Comparison of ENCODE assay signal across 9 mouse cellular contexts in the genomic region with DNA sequence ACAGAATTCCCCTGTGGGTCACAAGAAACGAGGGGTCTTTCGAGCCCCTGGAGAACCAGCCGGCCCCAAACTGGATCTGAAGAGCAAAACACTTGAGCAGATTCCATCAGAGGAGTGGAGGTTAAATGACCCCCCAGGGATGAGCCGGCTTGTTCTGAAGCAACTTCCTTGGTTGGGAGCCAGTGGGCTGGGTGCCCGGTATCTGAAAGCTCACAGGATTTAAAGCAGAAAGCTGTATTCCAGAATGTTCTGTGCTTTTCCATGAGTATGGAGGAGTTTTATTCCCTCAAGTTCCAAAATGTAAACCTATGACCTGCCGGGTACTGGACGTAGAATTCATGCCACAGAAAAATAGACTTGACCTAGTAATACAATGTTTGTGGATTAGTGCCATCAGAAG.
DNase-seq lines count a peak whose midpoint lies in the region; ATAC-seq and TF ChIP-seq lines count a peak whose summit lies in the region.
"Had no signal": no experiment of that assay in that cellular context is flagged by ENCODE, and none has a peak within 500 bp of the region (broad histone marks: within the 10 kb centered on the region; RNA-seq: fewer than 3 reads in every experiment).

No protein-coding gene starts in this region.

- H3K27me3 ChIP-seq in stomach, postnatal 0 days (ENCODE audit: control insufficient read depth, insufficient read depth, low read length), result no peaks in the 10 kb centered on the region
- H3K27me3 ChIP-seq: limb, embryonic 15.5 days had no signal

- no peak for TF ChIP-seq CTCF in stomach, postnatal 0 days (IDR thresholded peaks at IDR 0.05; ENCODE audit: low read depth)

- H3K27ac ChIP-seq in stomach, postnatal 0 days (replicated peaks), result peak overlapping the region; percentile 67

- H3K4me2 ChIP-seq in stomach, postnatal 0 days (replicated peaks; ENCODE audit: low read depth), result no peak overlapping the region
- H3K4me2 ChIP-seq: limb, embryonic 15.5 days had no signal

- H3K4me1 ChIP-seq in stomach, postnatal 0 days (replicated peaks; ENCODE audit: control insufficient read depth, insufficient read depth), result no peaks in the 10 kb centered on the region; the same call in 1 of the 2 replicates

- H3K9me3 ChIP-seq in stomach, postnatal 0 days (ENCODE audit: control insufficient read depth, low read length), result no peaks in the 10 kb centered on the region
- H3K9me3 ChIP-seq: limb, embryonic 15.5 days had no signal

- WGBS in stomach, postnatal 0 days, result 38% methylated on average over 7 of the region's 7 CpGs

- peak; percentile 79 for TF ChIP-seq EP300 in stomach, postnatal 0 days (optimal IDR thresholded peaks at IDR 0.05)

- H3K4me3 ChIP-seq in stomach, postnatal 0 days (ENCODE audit: low read depth, low read length), result no peak overlapping the region
- H3K4me3 ChIP-seq: limb, embryonic 15.5 days had no signal

- H3K36me3 ChIP-seq in stomach, postnatal 0 days (ENCODE audit: control insufficient read depth, insufficient read depth, low read length), result no peaks in the 10 kb centered on the region
- H3K36me3 ChIP-seq: limb, embryonic 15.5 days had no signal

- peak; percentile 63 to 75 for DNase-seq in cerebellum, postnatal 10 days
- no peak for DNase-seq in cerebellum, adult 11 months
- peak; percentile 11 to 16 for DNase-seq in spleen, adult 18-20 months
- no peak for DNase-seq in spleen, adult 12 weeks (ENCODE audit: low spot score)
- DNase-seq in left cerebral cortex, postnatal 4 days, result peak; percentile 69
- DNase-seq in stomach, postnatal 0 days (ENCODE audit: low spot score), result peak; percentile 51
- DNase-seq in thymus, postnatal 10 days (ENCODE audit: low spot score in 2 of 2), result no peak
- no peak for DNase-seq in B cell, adult 2 months

- ATAC-seq in stomach, postnatal 0 days (ENCODE audit: low FRiP score, low TSS enrichment), result peak; percentile 41; the same call in 1 of the 2 replicates

- intact Hi-C loops in left cerebral cortex, postnatal 4 days (cut with DNase I), result no loop called here

- no peak overlapping the region for H3K9ac ChIP-seq in stomach, postnatal 0 days (ENCODE audit: low read length)
- H3K9ac ChIP-seq: limb, embryonic 15.5 days had no signal

Comparison
In these comparisons a context has a peak if more than half of its experiments do, and no peak if none do; other contexts are left out.
1. DNase-seq: peak in cerebellum, postnatal 10 days (2 of 2), spleen, adult 18-20 months (2 of 2), left cerebral cortex, postnatal 4 days (single experiment) and stomach, postnatal 0 days (single experiment); none in cerebellum, adult 11 months (single experiment), spleen, adult 12 weeks (single experiment), thymus, postnatal 10 days (0 of 2) and B cell, adult 2 months (0 of 2).